Mouse (Mus musculus): ENCODE measurements around the gene Grik4.

DNA sequence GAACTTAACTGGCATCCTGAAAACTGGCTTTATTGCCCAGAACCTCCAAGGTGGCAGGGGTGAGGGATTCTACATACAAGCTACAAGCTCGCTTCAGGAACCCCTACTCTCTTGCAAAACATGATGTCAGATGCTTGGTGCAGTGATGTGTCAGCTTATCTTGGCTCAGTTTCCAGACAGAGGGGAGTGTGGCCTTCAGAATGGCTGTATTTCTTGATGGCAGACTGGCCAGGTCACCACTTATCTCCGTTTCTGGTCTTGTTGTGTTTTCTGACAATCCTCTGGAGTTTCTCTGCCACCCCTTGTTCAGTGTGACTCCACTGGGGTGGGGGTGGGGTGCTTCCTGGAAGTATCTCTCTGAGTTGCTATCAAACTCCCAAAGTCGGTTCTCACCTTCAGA, 412.3 kb downstream of the Grik4 start:
- no peak for TF ChIP-seq GATA1 (IDR thresholded peaks at IDR 0.05; ENCODE audit: borderline replicate concordance, low read length)
- TF ChIP-seq FLI1 (IDR thresholded peaks at IDR 0.05; ENCODE audit: low read length) = no peak
